Mouse (Mus musculus) brain, embryonic 14.5 days (tissue): ENCODE measurements around the gene Kat8.

ENCODE experiments used
- CTCF ChIP-seq: fragments of 200-500 bp; IDR thresholded peaks from 2 replicates; pipeline ENCODE4 v1.5.1; 2012; ENCODE audit warnings: inconsistent platforms, mild to moderate bottlenecking, moderate library complexity, borderline replicate concordance; ENCODE audit not compliant: insufficient read depth, insufficient read length; ENCODE audit errors: extremely low read depth
- POLR2A ChIP-seq: fragments of 200-500 bp; IDR thresholded peaks from 2 replicates; pipeline ENCODE4 v1.6.1; 2012; ENCODE audit warnings: mild to moderate bottlenecking, inconsistent platforms, borderline replicate concordance; ENCODE audit not compliant: poor library complexity, insufficient read depth, insufficient read length, severe bottlenecking; ENCODE audit errors: extremely low read depth

DNA sequence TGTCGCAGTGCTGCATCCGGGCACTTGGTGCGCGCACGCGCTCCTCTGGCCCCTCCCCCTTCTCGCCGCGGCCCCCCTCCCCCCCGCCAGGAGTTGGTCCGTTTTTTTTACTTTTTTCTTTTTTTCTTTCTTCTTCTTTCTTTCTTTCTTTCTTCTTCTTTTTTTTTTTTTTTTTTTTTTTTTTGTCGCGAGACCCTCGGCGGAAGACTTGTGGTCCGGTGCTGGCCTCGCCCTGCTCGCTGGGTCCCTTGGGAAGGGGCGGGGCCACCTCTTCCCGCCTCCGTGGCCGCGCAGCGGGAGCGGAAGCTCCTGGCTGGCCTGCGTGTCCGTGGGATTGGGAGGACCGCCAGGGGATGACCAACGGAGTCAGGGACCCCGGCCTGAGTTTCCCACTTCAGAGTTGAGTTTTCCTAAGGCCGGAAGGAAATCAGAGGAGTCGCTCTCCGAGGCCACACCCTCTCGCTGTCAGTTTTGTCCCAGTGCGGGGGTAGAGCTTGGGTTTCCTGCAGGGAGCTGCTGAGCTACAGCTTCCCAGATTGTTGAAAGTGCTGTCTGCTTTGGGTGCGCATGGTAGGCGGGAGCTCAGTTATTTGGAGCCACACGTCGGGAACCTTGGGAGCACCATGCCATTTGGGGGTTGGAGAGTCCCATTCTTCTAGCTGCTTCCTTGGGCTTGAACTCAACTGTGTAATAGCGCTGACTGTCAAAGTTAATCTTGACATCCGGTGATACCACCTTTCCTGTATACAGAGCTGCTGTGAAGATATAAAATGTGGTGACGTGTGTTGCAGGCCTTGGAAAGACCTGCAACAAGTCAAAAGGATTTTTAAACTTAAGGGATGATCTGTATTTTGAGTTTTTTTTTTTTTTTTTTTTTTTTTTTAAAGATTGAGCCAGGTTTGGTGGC, 55.9 kb downstream of the Kat8 start:
- TF ChIP-seq POLR2A (no peak), CTCF (no peak)
